Mouse (Mus musculus): ENCODE results near the gene Ndufaf2.

DNA sequence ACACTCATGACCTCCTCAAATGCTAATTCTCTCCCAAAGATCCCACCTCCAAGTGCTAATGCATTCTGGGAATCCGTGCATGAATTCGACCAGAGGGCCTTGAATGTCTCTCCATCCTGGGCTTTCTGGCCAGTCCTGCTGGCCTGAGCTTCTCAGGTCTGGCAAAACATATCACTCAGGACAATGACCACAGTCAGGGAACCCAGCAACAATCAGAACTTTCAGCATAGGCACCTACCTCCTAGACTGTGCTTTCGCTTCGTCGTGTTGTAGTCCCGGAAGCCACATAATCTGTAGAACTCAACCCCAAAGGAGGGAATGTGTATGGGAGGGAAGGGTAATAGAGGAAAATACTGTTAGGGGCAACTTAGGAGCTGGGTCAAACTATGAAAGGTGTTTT, 179.0 kb downstream of the Ndufaf2 start:
- TF ChIP-seq CTCF (IDR thresholded peaks at IDR 0.05; ENCODE audit: low read depth, low read length), result no peak
- no peak for TF ChIP-seq POLR2AphosphoS5 (IDR thresholded peaks at IDR 0.05; ENCODE audit: insufficient replicate concordance, low read depth, low read length)
- TF ChIP-seq TAL1 (conservative IDR thresholded peaks at IDR 0.05; ENCODE audit: low read depth, low read length), result no peak
- TF ChIP-seq GATA1 (IDR thresholded peaks at IDR 0.05; ENCODE audit: borderline replicate concordance, low read length), result no peak
- no peak for TF ChIP-seq GATA2 (IDR thresholded peaks at IDR 0.05; ENCODE audit: borderline replicate concordance, low read depth, low read length)
